Mouse (Mus musculus) CD4-positive, CD25-positive, alpha-beta regulatory T cell, adult 9 weeks (primary cell): ENCODE data around the gene Kynu. TPM values are rescaled to one million over a fixed set of nuclear protein-coding genes. Genes with fewer than 3 reads are reported as not detected.

ENCODE experiments used
- polyA plus RNA-seq: library from polyadenylated mRNA; unstranded; fragments of 100-300 nt; shearing (Covaris generic); gene quantifications from one replicate; pipeline ENCODE4 v1.2.1, GENCODE M21; 2017

Kynu gene
- 0.26 TPM for polyA plus RNA-seq

GRCm38 (mm10) chr2:43555062-43555888 is at the start of gene Kynu:
Gene Kynu, plus strand, starts transcription at chr2:43555329.

Other genes starting within 250 kb of the Kynu start
- gene Arhgap15, start 193.5 kb downstream of the Kynu start, polyA plus RNA-seq = 442 TPM